Mouse (Mus musculus): ENCODE data around the gene Serpina10.

DNA sequence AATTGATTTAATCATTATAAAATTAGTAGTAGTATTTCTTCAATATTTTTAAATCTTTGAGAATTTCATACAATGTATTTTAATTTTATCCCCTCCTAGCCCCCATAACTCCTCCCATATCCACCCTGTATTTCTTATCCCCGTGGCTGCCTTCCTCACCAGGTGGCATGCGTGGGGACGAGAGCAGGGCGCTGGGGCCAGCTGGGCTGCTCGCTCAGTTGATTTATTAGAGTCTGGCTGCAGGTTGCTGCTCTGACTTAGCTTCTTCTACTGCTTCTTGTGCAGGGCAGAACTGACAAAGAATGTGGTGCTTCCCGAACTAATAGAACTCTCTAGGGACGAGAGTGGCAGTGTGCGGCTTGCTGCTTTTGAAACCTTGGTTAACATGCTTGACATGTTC lies 47.5 kb downstream of the Serpina10 start:
- no peak for TF ChIP-seq GATA1 (IDR thresholded peaks at IDR 0.05; ENCODE audit: borderline replicate concordance, low read length)
- TF ChIP-seq FLI1 (IDR thresholded peaks at IDR 0.05; ENCODE audit: low read length) = no peak

All from megakaryocyte, embryonic 14.5 days (primary cell).